Mouse (Mus musculus): ENCODE data around the gene Myo18b. TPM values are rescaled to one million over a fixed set of nuclear protein-coding genes. Genes with fewer than 3 reads are reported as not detected.

Gene Myo18b
- total RNA-seq, 1 experiment: 2.3 TPM

GRCm38 (mm10) chr5:112708441-112708840 is 187.7 kb downstream of the Myo18b start:
- Histone ChIP-seq H3K4me1 (ENCODE audit: control insufficient read depth in 2 of 2, insufficient read depth in 2 of 2, low read length in 2 of 2, poor library complexity in 1 of 2) (no peaks in the 10 kb centered on the region), H3K4me3 (ENCODE audit: insufficient read depth in 1 of 2, low read depth in 1 of 2, low read length in 2 of 2, poor library complexity in 1 of 2, severe bottlenecking in 1 of 2) (no peak overlapping the region), H3K36me3 (ENCODE audit: control insufficient read depth, insufficient read depth, low read length, poor library complexity, severe bottlenecking) (no peaks in the 10 kb centered on the region), H3K27ac (ENCODE audit: insufficient read depth, low read depth, low read length, poor library complexity, severe bottlenecking) (no peak overlapping the region), H3K9me3 (ENCODE audit: control insufficient read depth, insufficient read depth, low read depth, low read length) (no peaks in the 10 kb centered on the region), H3K9ac (ENCODE audit: insufficient read depth, low read depth, low read length, poor library complexity, severe bottlenecking) (no peak overlapping the region)
- in situ Hi-C loops (cut with MboI; ENCODE audit: low sequenced_read_pairs in 2 of 2, unreplicated experiment in 2 of 2): no loop called here
- DNase-seq (ENCODE audit: low read depth, low spot score): no peak
- TF ChIP-seq CHD2 (IDR thresholded peaks at IDR 0.05; ENCODE audit: low read depth, low read length) (no peak), ZC3H11A (IDR thresholded peaks at IDR 0.05; ENCODE audit: borderline replicate concordance, low read depth, low read length) (no peak), HCFC1 (IDR thresholded peaks at IDR 0.05; ENCODE audit: borderline replicate concordance, insufficient read depth, low read length) (no peak)

DNA sequence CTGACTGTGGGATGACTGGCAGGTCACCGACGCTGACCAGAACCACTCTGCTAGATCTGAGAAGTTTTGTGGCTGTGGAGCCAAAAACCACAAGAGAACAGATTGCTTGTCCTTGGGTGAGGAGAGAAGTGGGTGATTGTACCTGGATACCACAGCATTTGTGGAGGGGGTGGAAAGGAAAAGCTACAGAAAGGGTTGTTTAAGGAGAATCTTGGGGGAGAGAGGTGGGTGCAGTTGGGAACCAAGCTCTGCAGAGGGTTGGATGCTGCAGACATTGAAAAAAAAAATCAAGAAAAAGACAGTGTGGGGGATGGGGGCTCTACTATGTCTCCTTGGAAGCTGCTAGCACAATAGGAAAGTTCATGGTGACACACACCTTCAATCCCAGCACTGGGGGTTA is 188.7 kb downstream of the Myo18b start:
- Histone ChIP-seq H3K36me3 (ENCODE audit: control insufficient read depth, insufficient read depth, low read length, poor library complexity, severe bottlenecking) (no peaks in the 10 kb centered on the region), H3K9me3 (ENCODE audit: control insufficient read depth, insufficient read depth, low read depth, low read length) (no peaks in the 10 kb centered on the region), H3K9ac (ENCODE audit: insufficient read depth, low read depth, low read length, poor library complexity, severe bottlenecking) (no peak overlapping the region), H3K4me1 (ENCODE audit: control insufficient read depth in 2 of 2, insufficient read depth in 2 of 2, low read length in 2 of 2, poor library complexity in 1 of 2) (no peaks in the 10 kb centered on the region), H3K4me3 (ENCODE audit: insufficient read depth in 1 of 2, low read depth in 1 of 2, low read length in 2 of 2, poor library complexity in 1 of 2, severe bottlenecking in 1 of 2) (no peak overlapping the region), H3K27ac (ENCODE audit: insufficient read depth, low read depth, low read length, poor library complexity, severe bottlenecking) (no peak overlapping the region)
- in situ Hi-C loops (cut with MboI; ENCODE audit: low sequenced_read_pairs in 2 of 2, unreplicated experiment in 2 of 2): no loop called here
- no peak for DNase-seq (ENCODE audit: low read depth, low spot score)
- no peak for TF ChIP-seq ZC3H11A (IDR thresholded peaks at IDR 0.05; ENCODE audit: borderline replicate concordance, low read depth, low read length)
- no peak for TF ChIP-seq MAFK (IDR thresholded peaks at IDR 0.05; ENCODE audit: insufficient read depth, low read depth, low read length)
- no peak for TF ChIP-seq ZNF384 (IDR thresholded peaks at IDR 0.05; ENCODE audit: low read depth, low read length)
- no peak for TF ChIP-seq HCFC1 (IDR thresholded peaks at IDR 0.05; ENCODE audit: borderline replicate concordance, insufficient read depth, low read length)
- no peak for TF ChIP-seq CHD2 (IDR thresholded peaks at IDR 0.05; ENCODE audit: low read depth, low read length)

- DNase-seq (ENCODE audit: low read depth, low spot score): no peak
- Histone ChIP-seq H3K4me1 (ENCODE audit: control insufficient read depth in 2 of 2, insufficient read depth in 2 of 2, low read length in 2 of 2, poor library complexity in 1 of 2) (no peaks in the 10 kb centered on the region), H3K9me3 (ENCODE audit: control insufficient read depth, insufficient read depth, low read depth, low read length) (no peaks in the 10 kb centered on the region), H3K4me3 (ENCODE audit: insufficient read depth in 1 of 2, low read depth in 1 of 2, low read length in 2 of 2, poor library complexity in 1 of 2, severe bottlenecking in 1 of 2) (no peak overlapping the region), H3K9ac (ENCODE audit: insufficient read depth, low read depth, low read length, poor library complexity, severe bottlenecking) (no peak overlapping the region), H3K36me3 (ENCODE audit: control insufficient read depth, insufficient read depth, low read length, poor library complexity, severe bottlenecking) (no peaks in the 10 kb centered on the region), H3K27ac (ENCODE audit: insufficient read depth, low read depth, low read length, poor library complexity, severe bottlenecking) (no peak overlapping the region)
- TF ChIP-seq ZC3H11A (IDR thresholded peaks at IDR 0.05; ENCODE audit: borderline replicate concordance, low read depth, low read length) (no peak), ZNF384 (IDR thresholded peaks at IDR 0.05; ENCODE audit: low read depth, low read length) (no peak), HCFC1 (IDR thresholded peaks at IDR 0.05; ENCODE audit: borderline replicate concordance, insufficient read depth, low read length) (no peak), CHD2 (IDR thresholded peaks at IDR 0.05; ENCODE audit: low read depth, low read length) (no peak), MAFK (IDR thresholded peaks at IDR 0.05; ENCODE audit: insufficient read depth, low read depth, low read length) (no peak)
- in situ Hi-C loops (cut with MboI; ENCODE audit: low sequenced_read_pairs in 2 of 2, unreplicated experiment in 2 of 2): no loop called here
Observed at GRCm38 (mm10) chr5:112700794-112701193, 195.4 kb downstream of the Myo18b start.

DNA sequence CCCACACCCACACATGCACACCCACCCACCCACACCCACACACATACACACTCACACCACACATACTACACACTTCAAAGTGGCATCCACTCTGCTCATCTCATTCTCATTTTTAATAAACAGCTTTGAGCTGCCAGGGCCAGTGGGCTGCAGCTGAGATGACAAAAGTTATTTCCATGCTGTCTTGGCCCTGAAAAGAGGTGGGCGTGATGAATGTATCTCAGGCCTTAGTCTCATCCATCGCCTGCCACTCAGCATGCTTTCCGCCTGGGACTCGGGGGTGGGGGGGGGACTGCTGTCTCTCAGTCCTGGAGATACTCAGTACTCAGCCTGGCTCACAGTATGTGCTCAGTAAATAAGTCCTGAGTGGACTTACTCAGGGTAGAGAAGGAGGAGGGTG is 199.5 kb downstream of the Myo18b start:
- TF ChIP-seq CHD2 (IDR thresholded peaks at IDR 0.05; ENCODE audit: low read depth, low read length): no peak
- no peak for TF ChIP-seq ZC3H11A (IDR thresholded peaks at IDR 0.05; ENCODE audit: borderline replicate concordance, low read depth, low read length)
- no peak for TF ChIP-seq MAFK (IDR thresholded peaks at IDR 0.05; ENCODE audit: insufficient read depth, low read depth, low read length)
- no peak for TF ChIP-seq HCFC1 (IDR thresholded peaks at IDR 0.05; ENCODE audit: borderline replicate concordance, insufficient read depth, low read length)
- no peak for TF ChIP-seq ZNF384 (IDR thresholded peaks at IDR 0.05; ENCODE audit: low read depth, low read length)

GRCm38 (mm10) chr5:112695254-112695711 is 200.9 kb downstream of the Myo18b start:
- no peak for DNase-seq (ENCODE audit: low read depth, low spot score)
- TF ChIP-seq MAFK (IDR thresholded peaks at IDR 0.05; ENCODE audit: insufficient read depth, low read depth, low read length) (no peak), ZC3H11A (IDR thresholded peaks at IDR 0.05; ENCODE audit: borderline replicate concordance, low read depth, low read length) (no peak), CHD2 (IDR thresholded peaks at IDR 0.05; ENCODE audit: low read depth, low read length) (no peak), HCFC1 (IDR thresholded peaks at IDR 0.05; ENCODE audit: borderline replicate concordance, insufficient read depth, low read length) (no peak), ZNF384 (IDR thresholded peaks at IDR 0.05; ENCODE audit: low read depth, low read length) (no peak)
- H3K27ac ChIP-seq (ENCODE audit: insufficient read depth, low read depth, low read length, poor library complexity, severe bottlenecking): no peak overlapping the region

More for the DNA sequence above, 199.5 kb downstream of the Myo18b start:
- in situ Hi-C loops (cut with MboI; ENCODE audit: low sequenced_read_pairs in 2 of 2, unreplicated experiment in 2 of 2): no loop called here
- Histone ChIP-seq H3K27ac (ENCODE audit: insufficient read depth, low read depth, low read length, poor library complexity, severe bottlenecking) (no peak overlapping the region), H3K4me3 (ENCODE audit: insufficient read depth in 1 of 2, low read depth in 1 of 2, low read length in 2 of 2, poor library complexity in 1 of 2, severe bottlenecking in 1 of 2) (no peak overlapping the region), H3K36me3 (ENCODE audit: control insufficient read depth, insufficient read depth, low read length, poor library complexity, severe bottlenecking) (no peaks in the 10 kb centered on the region), H3K4me1 (ENCODE audit: control insufficient read depth in 2 of 2, insufficient read depth in 2 of 2, low read length in 2 of 2, poor library complexity in 1 of 2) (no peaks in the 10 kb centered on the region), H3K9me3 (ENCODE audit: control insufficient read depth, insufficient read depth, low read depth, low read length) (no peaks in the 10 kb centered on the region), H3K9ac (ENCODE audit: insufficient read depth, low read depth, low read length, poor library complexity, severe bottlenecking) (no peak overlapping the region)
- no peak for DNase-seq (ENCODE audit: low read depth, low spot score)

More at GRCm38 (mm10) chr5:112695254-112695711, 200.9 kb downstream of the Myo18b start:
- in situ Hi-C loops (cut with MboI; ENCODE audit: low sequenced_read_pairs in 2 of 2, unreplicated experiment in 2 of 2): no loop called here
- H3K4me1 ChIP-seq (ENCODE audit: control insufficient read depth in 2 of 2, insufficient read depth in 2 of 2, low read length in 2 of 2, poor library complexity in 1 of 2): no peaks in the 10 kb centered on the region
- H3K9ac ChIP-seq (ENCODE audit: insufficient read depth, low read depth, low read length, poor library complexity, severe bottlenecking): no peak overlapping the region
- H3K9me3 ChIP-seq (ENCODE audit: control insufficient read depth, insufficient read depth, low read depth, low read length): no peaks in the 10 kb centered on the region
- H3K4me3 ChIP-seq (ENCODE audit: insufficient read depth in 1 of 2, low read depth in 1 of 2, low read length in 2 of 2, poor library complexity in 1 of 2, severe bottlenecking in 1 of 2): no peak overlapping the region
- no peaks in the 10 kb centered on the region for H3K36me3 ChIP-seq (ENCODE audit: control insufficient read depth, insufficient read depth, low read length, poor library complexity, severe bottlenecking)

All from ES-E14 (cell line).